Mouse (Mus musculus) urinary bladder, postnatal 36 days (tissue): ENCODE measurements around the gene Tctex1d4.

ENCODE experiments used
- DNase-seq, 2 experiments: peaks; one replicate each; pipeline ENCODE4 v3.0.0; 2022; ENCODE audit warnings: low spot score in 2 of 2, mixed read lengths in 1 of 2

Gene Tctex1d4

DNA sequence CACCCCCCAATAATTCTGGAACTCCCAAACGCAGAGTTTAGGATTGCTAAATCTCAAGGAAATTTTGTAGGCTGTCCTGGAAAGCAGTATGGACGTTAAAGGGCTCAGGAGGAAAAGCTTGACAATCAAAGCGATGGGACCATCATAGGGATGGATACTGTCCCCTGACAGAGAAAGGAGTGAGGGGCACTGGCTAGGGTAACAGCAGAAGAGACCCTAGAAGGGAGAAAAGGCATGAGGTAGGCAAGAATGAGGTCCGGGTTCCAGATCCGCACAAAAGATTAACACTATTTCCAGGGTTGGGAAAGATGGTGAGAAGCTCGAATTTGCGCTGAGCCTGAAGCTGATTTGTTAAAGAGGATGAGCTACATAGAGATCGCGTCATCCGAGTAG, 6.5 kb upstream of the Tctex1d4 start:
- DNase-seq = no peak

DNA sequence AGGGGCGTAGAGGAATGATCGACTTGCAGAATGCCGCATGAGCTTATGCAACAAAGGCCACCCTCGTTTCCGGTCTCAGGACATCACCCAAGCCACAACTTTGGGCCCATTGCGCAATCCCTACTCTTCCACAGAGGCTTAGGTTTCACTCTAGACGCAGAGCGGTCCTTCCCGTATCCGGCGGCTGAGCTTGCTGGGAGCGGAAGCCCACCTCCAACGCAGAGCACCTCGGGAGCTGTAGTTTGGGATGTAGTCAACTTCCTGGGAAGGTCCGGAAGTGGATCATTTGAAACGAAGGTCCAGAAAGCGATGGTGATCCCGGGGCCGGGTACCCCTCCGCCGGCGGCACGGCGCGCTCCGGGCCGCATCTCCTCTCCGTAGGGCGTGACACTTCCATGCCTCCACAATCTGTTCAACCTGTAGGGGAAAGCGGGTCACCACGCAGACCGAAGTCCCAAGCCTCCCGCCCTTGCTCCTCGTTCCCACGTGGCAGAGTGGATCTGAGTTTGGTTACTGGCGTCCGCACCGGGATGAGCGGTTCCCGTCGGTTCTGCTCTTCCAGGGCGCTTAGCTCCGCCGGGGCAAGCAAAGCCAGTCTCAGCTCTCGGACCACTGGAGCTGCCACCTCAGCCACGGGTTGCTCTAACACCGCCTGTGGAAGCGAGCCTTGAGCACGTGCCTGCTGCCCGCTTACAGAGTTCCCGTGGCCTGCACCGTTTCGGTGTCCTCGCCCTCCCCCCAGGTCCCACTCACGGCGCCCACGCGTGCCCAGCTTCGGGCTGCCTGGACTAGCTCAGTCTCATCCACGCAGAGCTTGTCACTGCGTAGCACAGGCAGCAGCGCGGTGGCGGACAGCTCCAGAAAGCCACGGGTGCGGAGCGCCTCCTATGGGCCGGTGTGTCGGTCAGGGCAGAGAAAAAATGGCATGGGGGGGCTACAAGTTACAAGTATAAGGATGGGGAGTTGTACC, 5.9 kb upstream of the Tctex1d4 start:
- peak; percentile 91 to 97 for DNase-seq

DNA sequence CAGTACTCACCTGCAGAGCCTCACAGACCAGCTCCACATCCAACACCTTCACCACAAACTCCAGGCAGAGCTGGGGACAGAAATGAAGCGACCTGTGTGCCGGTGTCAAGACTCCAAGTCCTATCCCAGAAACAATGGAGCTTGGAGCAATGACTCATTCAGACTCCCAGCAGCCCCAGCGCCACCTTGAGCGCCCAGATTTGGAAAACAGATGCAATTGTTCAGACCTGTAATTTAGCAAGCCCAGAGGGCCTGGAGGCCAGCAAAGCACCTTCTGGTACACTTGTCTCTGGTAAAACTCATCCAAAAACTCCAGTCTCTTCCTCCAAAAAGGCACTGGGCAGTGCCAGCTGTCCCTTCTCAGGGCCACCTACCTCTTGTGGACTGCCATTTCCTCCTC, 4.4 kb upstream of the Tctex1d4 start:
- DNase-seq = no peak

DNA sequence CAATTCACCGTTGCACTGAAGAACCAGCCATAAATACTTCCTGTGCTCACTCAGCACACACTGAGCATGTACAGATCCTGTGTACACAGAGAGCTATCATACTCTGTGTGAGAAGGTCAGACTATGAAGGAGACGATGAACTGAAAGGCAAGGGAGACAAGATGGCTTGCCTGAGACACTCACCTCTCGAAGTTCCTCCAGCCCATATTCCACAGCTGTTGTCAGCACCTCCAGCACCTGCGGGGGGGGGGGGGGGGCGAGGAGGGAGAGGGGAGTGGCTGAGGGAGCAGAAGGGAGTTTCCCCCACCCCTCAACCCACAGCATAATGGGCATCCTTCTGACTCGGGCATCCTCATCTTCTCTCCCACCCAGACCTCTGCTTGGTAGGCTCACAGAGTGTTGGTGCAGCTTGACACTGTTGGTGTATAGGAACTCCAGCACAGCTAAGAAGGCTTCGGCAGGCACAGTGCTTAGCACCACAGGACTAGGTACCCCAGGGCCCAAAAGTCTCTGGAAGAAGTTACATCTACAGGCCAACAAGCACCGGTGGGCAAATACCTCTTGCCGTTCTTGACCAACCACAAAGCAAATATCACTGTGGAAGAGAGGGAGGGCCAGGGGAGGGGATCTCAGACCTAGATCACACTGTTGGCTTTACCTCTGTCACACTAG, 2.9 kb upstream of the Tctex1d4 start:
- DNase-seq = no peak

DNA sequence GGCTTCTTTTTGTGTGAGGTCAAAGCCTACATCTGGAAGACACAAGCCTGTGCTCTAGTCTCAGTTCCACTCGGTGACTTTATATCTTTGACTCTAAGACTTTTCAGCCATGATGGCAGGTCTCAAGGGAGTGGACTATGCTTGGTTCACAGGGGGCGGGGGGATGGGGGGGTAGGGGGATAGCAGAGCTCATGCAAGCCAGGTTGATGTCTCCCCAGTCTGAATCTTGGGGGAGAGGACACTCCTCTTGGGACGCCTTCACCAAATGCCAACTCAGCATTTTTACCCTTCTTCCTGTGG, 2.4 kb upstream of the Tctex1d4 start:
- no peak for DNase-seq

DNA sequence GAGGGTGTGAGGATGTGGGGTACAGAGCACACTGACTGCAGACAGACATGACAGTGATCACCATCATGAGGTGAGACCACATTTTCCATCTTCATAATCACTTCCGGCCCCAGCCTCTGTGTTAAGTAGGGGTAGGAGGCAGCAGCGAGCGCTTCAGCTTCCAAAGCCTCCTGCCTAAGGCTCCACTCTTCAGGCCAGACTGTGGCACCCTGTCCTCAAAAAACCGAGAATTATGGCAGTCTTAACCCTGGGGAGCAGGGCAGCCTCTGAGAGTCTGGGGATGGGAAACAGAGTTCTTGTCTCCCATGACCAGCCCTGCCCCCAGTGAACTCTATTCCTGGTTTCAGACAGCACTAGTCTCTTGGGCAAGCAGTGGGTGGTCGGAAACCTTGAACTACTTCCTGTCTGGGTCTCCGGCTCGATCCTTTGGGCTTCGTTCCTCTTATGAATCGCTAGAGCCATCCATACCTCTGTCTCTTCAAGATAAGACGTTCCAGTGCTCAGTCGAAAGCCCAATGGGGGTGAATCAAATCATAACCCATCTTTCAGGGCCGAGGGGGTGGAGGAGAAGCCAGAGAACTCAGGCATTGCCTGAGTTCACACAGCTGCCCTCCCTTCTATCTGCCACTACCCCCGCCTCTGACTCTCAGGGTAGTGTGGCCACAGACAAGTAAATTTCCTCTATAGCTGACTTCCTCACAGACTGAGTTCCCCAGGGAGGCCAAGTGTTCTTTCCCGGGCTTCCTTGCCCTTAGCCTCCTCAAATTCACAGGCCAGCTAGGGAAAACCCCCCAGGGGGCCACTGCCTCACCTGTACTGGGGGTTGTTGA, 1.9 kb upstream of the Tctex1d4 start:
- DNase-seq = peak in 1 of 2 experiments; percentile 53

DNA sequence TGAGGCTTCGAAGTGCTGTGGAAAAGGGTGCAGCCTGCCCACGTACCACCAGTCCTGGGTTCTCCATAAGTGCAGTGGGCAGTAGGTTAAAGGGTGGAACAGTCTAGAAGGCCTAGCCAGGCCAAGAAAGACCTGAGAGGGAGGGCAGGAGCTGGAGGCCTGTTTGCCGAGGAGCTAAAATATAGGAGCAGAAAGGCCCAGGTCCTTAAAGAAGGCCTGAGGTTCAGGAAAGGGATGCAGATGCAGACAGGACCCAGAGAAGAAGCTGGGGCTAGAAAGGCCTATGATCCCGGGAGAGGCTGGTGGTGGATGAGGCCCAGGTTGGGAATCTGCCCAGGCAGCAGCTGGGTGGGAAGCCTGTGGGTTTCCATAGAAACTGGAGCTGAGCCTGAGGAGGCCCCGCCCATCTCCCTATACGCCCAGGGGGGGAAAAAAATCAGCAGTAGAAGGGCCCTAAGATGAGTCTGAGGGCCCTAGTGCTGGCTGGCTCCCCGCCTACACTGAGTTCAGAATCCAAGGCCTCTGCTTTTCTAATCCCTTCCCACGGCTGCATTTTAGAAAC, 1.2 kb upstream of the Tctex1d4 start, which contains the start of gene Btbd19:
Gene Btbd19, minus strand, starts transcription at position 378 of the 562 bp plus-strand sequence.
- DNase-seq = peak in 1 of 2 experiments; percentile 73

DNA sequence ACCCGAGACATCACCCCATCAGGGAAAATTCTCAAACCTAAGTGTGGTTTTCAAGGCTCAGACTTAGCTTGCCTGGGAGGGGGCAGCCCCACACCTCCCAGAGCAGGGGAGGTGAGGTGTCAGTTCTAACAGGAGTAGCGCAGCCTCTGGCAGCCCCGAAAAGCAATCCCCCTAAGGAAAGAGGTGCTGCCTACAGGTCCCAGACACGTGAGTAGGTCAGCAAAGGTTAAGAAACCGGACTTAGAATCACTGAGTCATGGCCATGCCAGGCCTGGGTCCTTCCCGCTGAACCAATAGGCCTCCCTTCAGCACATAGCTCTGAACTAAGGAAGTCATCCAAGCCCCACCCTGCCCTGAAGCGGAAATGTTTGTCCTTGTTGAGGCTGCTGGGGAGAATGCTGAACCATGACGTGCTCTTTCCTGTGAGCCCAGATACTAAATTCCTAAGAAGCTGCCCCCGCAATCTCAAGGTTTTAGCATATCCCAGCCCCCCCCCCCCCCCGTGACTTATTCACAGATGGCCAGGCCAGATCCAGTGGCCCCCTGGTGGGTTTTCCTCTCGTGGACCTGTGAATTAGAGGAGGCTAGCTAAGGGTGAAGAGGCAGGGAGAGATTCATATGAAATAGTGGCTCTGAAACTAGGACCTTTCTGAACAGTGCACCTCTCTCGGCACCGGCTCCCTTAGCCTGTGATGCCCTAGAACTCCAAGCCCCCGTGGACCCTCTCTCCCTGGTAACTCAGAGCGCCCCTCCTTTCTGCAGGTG, 502 bp upstream of the Tctex1d4 start:
- DNase-seq = peak; percentile 78 to 85

DNA sequence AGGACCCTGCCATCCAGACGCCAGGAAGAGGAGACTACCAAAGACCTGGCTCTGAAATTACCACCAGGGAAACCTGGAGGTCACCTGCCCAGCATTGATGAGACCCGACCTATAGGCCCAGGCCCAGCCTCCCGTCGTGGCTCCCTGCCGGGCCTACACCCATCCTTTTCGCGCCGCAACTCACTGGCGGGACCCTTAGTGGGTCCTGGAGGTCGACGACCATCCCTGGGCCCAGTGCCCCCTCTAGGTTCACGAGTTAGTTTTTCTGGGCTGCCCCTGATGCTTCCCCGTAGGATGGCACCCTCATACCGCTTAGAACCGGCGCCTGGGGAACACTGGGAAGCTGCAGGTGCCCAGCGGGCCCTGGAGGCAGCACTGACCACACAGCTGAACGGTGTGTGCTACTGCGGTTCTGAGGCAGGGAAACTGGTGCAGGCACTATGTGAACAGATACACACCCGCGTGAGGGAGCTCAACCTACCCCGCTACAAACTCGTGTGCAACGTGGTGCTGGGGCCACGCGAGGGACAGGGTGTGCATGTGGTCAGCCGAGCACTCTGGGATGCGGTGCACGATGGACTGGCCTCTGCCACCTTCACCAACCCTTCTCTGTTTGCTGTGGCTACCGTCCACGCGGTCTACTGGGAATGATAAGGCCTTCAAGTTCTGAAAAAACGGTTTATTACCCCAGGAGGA, 1.5 kb downstream of the Tctex1d4 start:
- DNase-seq = no peak

DNA sequence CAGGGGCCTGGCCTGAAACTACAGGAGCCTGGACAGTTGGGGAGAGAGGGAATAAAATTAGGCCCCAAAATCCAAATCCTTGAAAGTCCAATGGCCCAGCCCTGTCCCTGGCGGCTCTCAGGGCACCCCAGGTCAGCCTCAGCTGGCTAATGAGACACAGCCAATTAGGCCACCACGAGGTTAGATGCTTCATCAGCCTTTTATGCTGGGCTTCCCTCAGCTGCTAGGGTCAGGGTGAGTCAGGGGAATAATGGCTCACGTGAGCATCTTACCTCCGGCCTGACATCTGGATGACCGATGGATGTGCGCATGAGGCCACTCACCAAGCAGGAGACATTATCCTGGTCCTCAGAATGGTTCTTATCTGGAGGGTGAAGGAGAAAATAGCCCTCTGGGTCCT, 4.2 kb downstream of the Tctex1d4 start:
- DNase-seq = no peak

DNA sequence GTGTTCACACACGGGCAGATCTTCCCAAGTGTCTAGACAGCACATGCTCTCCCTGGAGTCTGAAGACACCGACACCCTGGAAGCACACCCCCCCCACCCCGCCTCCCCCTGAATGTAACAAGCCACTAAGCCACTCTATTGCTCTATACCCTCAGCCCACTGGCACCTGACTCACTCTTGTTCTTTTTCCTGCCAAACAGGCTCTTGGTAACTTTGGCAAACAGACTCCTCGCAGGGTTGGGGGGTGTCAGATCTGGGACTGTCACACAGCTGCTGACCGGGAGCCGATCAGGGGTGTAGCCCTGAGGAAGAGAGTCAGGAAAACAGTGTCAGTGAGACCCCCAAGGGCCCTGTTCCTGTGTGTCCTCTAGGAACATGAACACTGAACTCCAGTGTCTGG, 4.6 kb downstream of the Tctex1d4 start:
- no peak for DNase-seq

DNA sequence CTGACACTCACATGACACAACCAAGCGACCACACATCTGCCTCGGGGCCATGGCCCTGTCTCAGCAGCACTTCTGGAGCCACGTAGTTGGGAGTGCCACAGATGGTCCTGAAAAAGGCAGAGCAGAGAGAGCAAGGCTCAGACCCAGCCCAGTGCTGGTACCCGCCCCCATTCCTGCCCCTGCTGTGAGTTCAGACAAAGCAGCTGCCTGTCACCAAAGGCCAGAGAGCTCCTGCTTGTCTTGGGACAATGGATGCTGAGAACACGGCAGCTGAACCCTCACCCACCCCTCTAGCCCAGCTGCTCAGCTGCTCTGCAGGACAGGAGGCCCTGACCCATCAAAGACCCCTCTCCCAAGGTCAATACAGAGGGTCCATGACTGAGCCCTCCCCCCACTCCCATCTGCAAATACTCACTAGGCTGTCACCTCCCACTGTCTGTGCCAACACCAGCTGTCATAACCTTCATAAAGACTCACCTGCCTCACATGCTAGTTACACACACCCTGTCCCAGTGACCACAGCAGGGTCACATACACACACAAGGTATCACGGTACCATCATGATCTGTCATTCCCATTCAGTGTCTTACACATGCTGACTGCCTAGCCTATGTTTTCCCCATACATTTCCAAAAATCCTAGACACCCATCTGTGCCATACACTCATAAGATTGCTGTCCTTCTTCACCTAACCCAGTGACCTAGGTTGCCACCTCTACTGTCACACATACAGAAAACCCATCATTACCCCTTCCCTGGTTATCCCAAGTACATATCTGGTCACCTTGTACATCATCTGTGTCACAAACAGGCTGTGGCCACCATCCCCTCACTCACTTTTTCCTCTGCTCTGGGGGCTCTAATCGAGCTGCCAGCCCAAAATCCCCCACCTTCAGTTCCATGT, 5.5 kb downstream of the Tctex1d4 start:
- no peak for DNase-seq

DNA sequence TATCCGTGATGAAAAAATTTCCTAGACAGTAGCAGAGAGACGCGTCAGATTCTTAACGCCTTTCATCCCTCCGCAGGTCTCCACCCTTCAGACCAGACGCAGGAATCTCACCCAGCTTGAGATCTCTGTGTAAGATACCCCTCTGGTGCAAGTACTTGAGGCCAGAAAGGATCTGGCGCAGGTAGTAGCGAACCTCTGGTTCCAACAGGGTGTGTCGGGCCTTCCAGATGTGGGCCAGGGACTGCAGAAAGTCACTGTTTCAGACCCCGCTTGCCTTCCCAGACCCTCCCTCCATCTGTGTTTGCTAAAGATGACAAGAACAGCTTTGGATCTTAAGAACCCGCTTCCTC, 6.2 kb downstream of the Tctex1d4 start:
- no peak for DNase-seq

DNA sequence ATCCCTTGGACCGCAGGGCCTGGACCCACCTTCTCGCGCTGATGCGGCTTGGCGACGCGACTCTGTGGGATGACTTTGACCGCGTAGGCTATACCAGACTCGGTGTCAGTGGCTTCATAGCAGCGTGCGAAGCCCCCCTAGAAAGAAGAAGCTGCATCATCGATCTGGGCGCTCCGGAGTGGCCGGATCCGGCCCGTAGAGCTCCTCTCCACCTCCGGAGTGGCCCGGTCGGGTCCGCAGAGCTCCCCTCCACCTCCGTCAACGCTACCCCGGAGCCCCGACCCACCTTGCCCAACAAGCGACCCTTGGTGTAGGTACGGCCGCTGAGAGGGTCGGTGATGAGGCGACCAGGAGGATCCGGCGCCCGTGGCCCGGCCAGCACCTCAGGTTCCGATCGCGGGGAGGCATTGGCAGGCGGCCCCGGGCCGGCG, 6.8 kb downstream of the Tctex1d4 start:
- no peak for DNase-seq

DNA sequence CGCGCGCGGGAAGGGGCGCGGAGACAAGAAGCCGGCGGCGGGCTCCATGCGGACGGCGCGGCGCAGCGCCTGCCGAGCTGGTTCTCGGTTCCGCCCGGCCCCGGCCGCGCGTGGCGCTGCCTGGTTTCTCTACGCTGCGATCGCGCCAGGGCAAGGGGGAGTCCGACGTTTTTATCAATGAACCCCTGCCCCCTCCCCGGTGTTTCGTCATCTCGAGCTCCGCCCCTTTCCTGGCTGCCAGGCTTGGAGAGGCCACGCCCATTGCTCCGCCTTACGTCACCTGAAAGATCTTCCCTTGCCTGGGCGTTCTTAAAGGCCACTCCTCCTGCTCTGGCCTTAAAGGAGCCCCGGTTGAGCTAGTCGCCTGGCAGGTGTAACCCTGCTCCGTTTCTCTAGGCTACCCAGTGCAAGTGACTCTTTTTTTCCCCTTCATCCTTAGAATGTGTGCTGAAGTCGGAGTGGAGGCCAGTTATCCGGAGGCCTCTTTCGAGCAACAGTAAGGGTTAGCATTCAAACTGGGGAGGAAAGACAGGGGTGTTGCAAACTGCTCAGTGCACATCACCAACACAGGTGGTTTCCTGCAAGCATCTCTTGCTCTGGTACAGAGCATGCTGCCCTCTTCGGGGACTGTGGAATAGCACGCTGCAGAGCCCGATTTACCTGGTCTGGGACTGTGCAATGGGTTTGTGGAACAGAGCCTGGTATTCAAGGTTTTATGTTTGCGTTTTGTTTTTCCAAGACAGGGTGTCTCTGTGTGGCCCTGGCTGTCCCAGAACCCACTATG, 7.4 kb downstream of the Tctex1d4 start, which contains the start of gene Plk3:
Gene Plk3, minus strand, starts transcription at position 147 of the 784 bp plus-strand sequence.
- DNase-seq = peak; percentile 97 to 99

DNA sequence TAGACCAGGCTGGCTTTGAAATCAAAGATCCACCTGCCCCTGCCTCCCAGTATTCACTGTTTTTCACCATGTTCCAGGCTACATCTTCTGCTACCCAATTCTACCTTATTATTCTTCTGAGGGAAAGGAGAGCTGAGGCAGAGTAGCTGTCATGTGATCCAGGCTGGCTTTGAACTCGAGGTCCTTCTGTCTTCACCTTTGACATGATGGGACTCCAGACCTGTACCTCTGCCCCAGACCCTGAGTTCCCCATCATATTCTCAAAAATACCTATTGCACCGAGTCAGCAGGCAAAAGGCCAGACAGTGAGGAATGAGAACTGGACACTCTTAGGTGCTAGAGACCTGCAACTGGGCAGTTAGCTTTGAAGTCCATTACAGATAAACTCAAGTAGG, 8.0 kb downstream of the Tctex1d4 start:
- DNase-seq = no peak

DNA sequence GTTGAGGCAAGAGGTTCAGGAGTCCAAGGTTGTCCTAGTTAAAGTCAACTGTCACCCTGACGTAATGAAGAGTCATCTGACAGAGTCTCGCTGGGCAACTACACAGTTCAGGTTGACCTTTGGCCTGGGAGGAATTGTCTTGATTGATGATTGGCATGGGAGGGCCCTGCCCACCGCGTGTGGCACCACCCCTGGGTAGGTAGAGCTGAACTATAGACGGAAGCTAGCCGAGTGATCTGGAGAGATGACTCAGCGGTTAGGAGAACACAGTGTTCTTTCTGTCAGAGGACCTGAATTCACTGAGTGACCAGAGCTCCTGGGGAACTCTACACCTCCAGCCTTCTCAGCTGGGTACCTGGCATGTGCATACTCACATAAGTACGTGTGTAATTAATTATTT, 9.4 kb downstream of the Tctex1d4 start:
- DNase-seq = peak in 1 of 2 experiments; percentile 78
